Mouse (Mus musculus): ENCODE results near the gene Fbxo4.

The Fbxo4 gene

DNA sequence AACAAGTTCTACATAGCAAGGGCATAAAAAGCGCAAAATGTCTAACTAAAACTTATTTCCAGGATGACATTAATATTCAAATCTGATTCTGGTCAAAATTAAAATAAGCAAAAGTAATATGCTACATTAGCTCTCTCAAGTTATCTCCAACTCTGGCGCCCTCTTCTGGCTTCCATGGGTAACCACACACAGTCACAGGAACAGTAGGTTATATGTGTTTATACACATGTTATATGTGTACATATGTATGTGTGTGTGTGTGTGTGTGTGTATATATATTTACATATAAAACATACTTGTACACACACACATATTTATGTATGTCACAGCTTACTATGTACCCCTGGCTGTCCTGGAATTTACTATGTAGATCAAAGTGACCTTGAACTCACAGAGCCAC, 8.6 kb upstream of the Fbxo4 start:
- in situ Hi-C loops (cut with MboI; ENCODE audit: low pct_unique_long_range_greater_than_20kb in 1 of 2, low sequenced_read_pairs in 2 of 2, unreplicated experiment in 1 of 2), result loop anchor here in 1 of 2 experiments (25.0 kb wide), 1 partner anchor 1124 kb away; the partner anchor contains the start of genes Card6 and Rpl37

DNA sequence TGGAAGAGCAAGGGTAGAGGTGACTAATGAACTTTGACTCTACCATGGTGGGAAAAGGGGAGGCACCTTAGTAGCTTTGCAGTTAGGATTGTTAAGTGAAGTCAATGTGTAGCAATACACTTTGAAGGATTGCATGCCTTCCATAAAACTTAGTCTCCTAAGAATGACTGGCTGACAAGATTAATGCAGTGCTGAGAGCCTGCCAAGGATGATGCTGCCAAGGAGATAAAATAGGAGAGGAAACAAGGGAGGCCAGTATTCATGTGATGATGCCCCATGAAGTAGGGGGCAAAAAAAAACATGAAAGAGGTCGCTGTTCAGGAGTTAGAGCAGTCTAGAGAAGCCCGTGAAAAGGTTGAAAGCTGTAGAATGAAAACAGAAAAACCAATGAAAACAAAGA, 5.5 kb upstream of the Fbxo4 start:
- in situ Hi-C loops (cut with MboI; ENCODE audit: low pct_unique_long_range_greater_than_20kb in 1 of 2, low sequenced_read_pairs in 2 of 2, unreplicated experiment in 1 of 2), result loop anchor here in 1 of 2 experiments (25.0 kb wide), 1 partner anchor 1127 kb away; the partner anchor contains the start of genes Card6 and Rpl37

DNA sequence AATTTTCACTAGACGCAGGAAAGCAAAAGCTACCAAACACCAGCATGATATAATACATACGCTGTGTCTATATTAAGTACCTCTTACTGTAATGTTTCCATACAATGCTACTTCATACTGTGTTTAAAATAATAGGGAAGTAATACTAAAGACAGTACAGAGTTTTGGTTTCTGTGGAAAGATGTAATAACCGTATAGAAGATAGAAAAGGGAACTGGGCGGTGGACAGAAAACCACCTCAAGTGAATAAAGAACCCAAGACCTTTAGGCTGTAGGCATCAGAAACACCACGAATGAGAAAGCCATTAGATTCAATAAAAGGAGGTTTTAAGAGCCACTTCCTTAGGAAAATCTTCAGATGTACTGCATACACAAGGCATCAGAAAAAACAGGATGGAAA, 3.4 kb upstream of the Fbxo4 start:
- in situ Hi-C loops (cut with MboI; ENCODE audit: low pct_unique_long_range_greater_than_20kb in 1 of 2, low sequenced_read_pairs in 2 of 2, unreplicated experiment in 1 of 2), result loop anchor here in 1 of 2 experiments (25.0 kb wide), 1 partner anchor 1130 kb away; the partner anchor contains the start of genes Card6 and Rpl37

DNA sequence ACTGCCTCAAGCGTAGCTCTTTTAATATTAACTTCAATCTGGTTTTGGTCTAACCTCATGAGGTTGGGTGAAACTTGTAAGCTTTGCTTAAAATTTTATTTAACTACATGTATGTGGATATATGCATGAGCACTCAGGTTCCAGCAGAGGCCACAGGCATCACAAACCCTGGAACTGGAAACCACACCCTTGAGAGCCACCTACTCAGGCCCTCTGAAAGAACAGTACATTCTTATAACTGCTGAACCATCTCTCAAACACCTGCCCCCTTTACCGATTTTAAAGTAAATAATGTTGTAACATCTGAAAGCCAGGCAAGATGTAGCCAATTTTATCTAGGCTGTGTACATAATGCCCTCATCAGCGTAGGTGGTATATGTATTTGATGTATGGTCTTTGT, 498 bp upstream of the Fbxo4 start:
- in situ Hi-C loops (cut with MboI; ENCODE audit: low pct_unique_long_range_greater_than_20kb in 1 of 2, low sequenced_read_pairs in 2 of 2, unreplicated experiment in 1 of 2), result loop anchor here in 1 of 2 experiments (25.0 kb wide), 1 partner anchor 1132 kb away; the partner anchor contains the start of genes Card6 and Rpl37

DNA sequence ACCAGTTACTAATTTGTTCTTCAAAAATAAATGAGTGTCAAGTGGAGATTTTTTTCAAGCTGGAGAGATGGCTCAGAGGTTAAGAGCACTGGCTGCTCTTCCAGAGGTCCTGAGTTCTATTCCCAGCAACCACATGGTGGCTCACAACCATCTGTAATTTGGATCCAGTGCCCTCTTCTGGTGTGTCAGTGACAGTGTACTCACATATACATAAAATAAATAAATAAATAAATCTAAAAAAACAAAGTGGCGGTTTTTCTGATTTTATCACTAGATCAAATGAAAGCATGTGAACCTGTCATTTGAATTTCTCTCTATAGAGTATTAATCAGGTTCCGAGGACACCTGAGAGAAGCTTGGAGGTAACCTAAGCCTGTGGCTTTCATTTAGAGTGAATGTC, 1.1 kb downstream of the Fbxo4 start:
- in situ Hi-C loops (cut with MboI; ENCODE audit: low pct_unique_long_range_greater_than_20kb in 1 of 2, low sequenced_read_pairs in 2 of 2, unreplicated experiment in 1 of 2), result loop anchor here in 1 of 2 experiments (25.0 kb wide), 1 partner anchor 1134 kb away; the partner anchor contains the start of genes Card6 and Rpl37

DNA sequence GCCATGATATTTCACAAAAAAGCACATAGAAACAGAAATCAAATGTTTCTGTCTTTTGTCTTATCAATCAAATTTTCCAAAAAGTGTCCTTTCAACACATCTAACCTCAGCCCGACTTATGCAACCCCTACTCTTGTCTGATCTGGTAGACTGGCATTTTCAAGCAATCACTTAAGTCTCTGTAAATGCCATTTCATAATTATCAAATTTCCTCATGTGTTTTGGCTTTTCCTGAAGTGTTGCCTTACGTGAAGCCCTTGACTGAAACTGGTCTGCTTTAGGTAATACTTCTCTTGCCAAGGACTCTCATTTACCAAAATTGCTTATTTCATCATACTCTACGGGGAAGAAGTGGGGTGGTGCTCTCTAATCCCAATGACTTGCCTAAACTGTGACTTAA, 6.1 kb downstream of the Fbxo4 start:
- in situ Hi-C loops (cut with MboI; ENCODE audit: low pct_unique_long_range_greater_than_20kb in 1 of 2, low sequenced_read_pairs in 2 of 2, unreplicated experiment in 1 of 2), result no loop called here

DNA sequence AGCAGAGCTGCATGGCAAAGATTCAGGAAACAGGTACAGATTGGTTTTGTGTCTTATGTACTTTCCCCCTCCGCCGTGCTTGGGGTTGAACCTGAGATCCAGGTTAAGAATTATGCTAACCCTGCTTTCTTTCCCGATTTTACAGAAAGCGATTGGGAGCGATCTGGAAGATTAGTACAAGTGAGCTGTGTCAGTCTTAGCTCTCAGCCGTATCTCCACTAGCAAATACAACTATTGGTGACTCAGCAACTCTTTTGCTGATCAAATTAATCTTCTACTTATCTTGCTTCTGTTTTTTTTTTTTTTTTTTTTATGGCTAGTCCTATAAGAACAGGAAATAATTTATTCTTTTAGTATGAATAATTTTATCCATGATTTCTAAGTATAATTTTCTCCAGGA, 9.2 kb downstream of the Fbxo4 start:
- in situ Hi-C loops (cut with MboI; ENCODE audit: low pct_unique_long_range_greater_than_20kb in 1 of 2, low sequenced_read_pairs in 2 of 2, unreplicated experiment in 1 of 2), result no loop called here

DNA sequence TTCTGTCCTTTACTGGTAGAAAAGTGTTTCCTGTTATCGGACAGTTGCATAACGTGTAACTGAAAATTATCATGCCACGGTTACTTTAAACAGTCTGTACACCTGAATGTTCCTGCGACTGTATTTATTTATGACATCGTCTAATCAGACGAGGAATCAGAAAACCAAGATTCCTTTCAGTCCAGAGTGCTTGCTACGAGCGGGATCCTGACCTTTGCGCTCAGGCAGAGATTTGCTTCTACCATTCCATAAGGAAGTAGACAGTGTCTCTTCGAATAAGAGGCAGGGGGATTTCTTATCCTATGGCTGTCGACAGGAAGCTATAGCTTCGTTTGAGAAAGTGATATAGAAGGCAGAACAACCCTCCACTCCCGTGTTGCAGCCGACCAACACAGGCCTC, 9.6 kb downstream of the Fbxo4 start:
- in situ Hi-C loops (cut with MboI; ENCODE audit: low pct_unique_long_range_greater_than_20kb in 1 of 2, low sequenced_read_pairs in 2 of 2, unreplicated experiment in 1 of 2), result no loop called here

DNA sequence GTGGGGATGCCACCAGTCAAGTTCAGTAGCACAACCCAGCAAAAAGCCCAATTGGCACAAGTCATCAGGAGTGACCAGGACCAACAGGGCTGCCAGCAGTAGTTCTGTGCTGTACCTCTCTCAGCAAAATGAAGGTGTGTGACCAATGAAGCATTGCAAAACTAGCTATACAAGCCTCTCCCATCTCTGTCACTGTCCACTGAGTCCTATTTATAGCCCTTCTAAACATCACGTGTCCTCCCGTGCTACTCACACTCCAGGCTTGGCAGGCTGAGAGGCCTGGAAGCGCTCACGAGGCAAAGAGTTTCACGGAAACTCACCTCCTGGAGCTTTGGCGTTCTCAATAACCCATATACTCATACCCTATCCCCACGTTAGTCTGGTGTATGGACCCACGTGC, 17.1 kb downstream of the Fbxo4 start:
- in situ Hi-C loops (cut with MboI; ENCODE audit: low pct_unique_long_range_greater_than_20kb in 1 of 2, low sequenced_read_pairs in 2 of 2, unreplicated experiment in 1 of 2), result no loop called here

DNA sequence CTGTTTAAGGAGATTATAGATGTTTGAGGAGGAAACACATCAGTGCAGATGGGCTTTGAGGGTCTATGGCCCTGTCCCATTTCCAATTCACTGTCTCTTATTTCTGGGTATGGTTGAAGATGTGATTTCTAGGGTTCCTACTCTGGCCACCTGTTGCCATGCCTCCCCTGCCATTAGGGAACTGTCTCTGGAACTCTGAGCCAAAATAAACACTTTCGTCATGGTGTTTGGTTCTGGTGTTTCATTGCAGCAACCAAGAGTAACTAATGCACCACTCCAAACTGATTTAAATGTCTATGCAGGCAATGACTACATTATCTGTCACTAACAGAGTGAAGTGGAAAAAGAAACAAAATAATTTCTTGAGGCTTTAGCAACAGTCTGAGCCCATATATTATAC, 19.3 kb downstream of the Fbxo4 start:
- in situ Hi-C loops (cut with MboI; ENCODE audit: low pct_unique_long_range_greater_than_20kb in 1 of 2, low sequenced_read_pairs in 2 of 2, unreplicated experiment in 1 of 2), result no loop called here

DNA sequence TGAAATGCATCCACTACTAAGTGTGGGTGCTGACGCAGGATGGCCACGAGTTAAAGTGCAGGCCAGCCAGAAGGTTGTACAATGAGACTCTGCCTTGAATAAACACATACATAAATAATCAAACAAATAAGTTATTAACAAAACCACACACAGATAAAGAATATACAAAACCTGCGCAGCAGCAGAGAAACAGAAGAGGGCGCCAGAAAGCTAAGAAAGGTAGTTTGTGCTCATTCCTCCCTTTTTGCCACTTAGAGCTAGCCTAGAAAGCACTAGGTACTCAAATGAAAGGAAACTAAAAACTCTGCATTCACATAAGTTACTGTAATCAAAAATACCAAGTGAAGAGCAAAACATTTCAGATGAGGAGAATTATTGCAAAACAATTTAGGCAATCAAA, 21.4 kb downstream of the Fbxo4 start:
- in situ Hi-C loops (cut with MboI; ENCODE audit: low pct_unique_long_range_greater_than_20kb in 1 of 2, low sequenced_read_pairs in 2 of 2, unreplicated experiment in 1 of 2), result no loop called here

DNA sequence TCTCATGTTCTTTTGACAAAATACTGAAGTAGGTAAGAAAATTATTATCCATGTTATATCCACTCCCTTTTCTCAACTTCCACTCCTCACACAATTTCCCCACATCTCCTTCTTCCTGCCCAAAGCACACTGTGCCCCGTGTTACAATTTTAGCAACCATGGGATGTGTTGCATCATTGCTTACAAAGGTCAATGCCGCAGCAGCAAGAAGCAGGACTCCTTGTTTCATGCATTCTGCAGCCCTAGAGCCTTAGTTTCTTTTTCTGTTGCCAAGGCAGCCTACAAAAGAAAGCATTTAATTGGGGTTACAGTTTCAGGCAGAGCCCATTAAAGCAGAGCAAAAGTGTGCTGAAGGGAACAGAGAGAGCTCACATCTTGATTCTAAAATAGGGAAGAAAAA, 24.4 kb downstream of the Fbxo4 start:
- in situ Hi-C loops (cut with MboI; ENCODE audit: low pct_unique_long_range_greater_than_20kb in 1 of 2, low sequenced_read_pairs in 2 of 2, unreplicated experiment in 1 of 2), result no loop called here

DNA sequence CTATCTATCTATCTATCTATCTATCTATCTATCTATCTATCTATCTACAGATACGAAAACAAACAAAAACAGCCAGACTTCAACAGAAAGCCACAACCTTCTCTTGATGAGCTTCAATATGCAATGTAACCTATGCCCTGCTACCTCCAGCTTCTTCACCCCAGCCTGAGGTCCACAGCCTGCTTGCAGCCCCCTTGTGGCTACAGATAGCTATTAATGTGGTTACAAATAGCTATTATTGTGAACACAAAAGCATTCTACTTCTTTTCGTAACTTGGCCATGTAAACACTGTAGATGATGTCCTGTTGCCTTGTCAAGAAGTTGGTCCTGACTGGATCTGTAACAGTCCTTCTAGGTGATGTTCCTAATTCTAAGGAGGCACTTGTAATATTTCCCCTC, 41.2 kb downstream of the Fbxo4 start:
- in situ Hi-C loops (cut with MboI; ENCODE audit: low pct_unique_long_range_greater_than_20kb in 1 of 2, low sequenced_read_pairs in 2 of 2, unreplicated experiment in 1 of 2), result no loop called here

DNA sequence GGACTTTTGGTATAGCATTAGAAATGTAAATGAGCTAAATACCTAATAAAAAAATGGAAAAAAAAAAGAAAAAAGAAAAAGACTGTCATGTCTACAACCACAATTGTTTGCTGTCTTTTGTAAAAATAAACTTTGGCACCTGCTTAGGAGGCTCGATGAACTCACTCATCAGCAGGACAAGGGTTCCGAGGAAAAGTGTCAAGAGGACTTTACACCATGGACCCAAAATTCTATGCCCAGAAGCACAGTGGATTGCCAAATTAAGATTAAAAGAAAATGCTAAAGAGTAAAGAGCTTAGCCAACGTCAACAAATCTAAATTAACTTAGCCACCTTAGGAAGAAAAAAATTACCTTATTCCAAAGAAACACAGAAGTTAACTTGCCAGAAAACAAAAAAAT, 43.3 kb downstream of the Fbxo4 start:
- in situ Hi-C loops (cut with MboI; ENCODE audit: low pct_unique_long_range_greater_than_20kb in 1 of 2, low sequenced_read_pairs in 2 of 2, unreplicated experiment in 1 of 2), result no loop called here

DNA sequence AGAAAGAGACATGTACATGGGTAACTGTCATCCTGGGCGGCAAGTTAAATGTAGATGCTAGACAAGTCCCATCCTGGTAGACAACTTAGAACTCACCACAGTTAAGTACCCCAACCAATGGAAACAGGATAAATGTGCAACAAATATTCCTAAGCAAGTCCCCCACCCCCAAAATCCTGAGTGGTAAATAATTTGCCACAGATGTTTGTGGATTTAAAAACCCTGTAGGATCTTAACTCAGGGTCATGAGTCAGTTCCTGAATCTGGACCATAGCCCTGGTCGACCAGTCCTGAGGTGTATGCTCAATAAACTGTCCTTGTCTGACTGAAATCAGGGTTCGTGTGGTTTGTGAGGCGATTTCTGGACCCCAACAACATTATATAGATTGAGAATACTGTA, 45.9 kb downstream of the Fbxo4 start:
- in situ Hi-C loops (cut with MboI; ENCODE audit: low pct_unique_long_range_greater_than_20kb in 1 of 2, low sequenced_read_pairs in 2 of 2, unreplicated experiment in 1 of 2), result no loop called here

DNA sequence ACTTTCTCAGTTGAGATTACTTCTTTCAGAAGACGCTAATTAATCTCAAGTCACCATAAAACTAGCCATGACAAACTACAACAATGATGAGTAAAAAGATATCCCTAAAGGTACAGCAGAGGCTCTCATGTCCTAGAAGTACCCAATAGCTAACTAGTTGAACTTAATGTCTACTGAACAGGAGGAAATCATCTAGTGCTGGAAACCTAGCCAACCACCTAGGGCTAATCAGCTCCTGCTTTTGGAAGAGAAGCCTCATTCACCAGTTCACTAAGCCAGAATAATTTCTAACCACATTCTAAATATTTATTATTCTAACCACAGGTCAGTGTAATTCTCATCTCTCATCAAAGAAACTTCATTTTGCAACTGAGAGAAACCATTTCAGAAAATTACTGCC, 47.4 kb downstream of the Fbxo4 start:
- in situ Hi-C loops (cut with MboI; ENCODE audit: low pct_unique_long_range_greater_than_20kb in 1 of 2, low sequenced_read_pairs in 2 of 2, unreplicated experiment in 1 of 2), result no loop called here
